ENCODE assay signal across 10 mouse cellular contexts in the genomic region with DNA sequence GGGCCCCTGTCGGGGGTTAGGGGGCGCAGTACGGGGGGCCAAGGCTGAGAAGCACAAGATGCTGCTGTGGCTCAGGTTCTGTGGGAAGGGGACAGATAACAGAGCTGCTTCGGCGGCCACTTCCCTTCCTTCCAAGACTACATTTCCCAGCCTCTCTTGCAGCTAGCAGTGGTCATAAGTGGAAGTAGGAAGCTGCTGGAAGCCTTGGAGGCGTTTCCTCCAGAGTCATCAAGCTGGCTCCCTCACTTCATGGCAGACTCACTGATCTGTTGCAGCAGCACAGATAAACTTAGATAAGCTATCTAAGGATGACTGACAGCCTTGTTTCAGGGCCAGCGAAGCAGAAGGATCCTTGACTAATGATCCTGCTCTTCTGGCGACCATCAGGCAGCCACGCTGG.
A peak's percentile ranks its signal among the peaks of the same experiment; 100 is the strongest.
DNase-seq lines count a peak whose midpoint lies in the region; TF ChIP-seq lines count a peak whose summit lies in the region.
"Had no signal": no experiment of that assay in that cellular context is flagged by ENCODE, and none has a peak within 500 bp of the region (broad histone marks: within the 10 kb centered on the region; RNA-seq: fewer than 3 reads in every experiment).

No protein-coding gene starts in this region.

- intact Hi-C loops in heart, adult 2 months (cut with DNase I): loop anchor here (2.0 to 5.0 kb wide), 2 partner anchors 19 to 76 kb away; partner anchors contain the start of gene Sipa1l3

- peak; percentile 59 for DNase-seq in gastrocnemius, adult 18-20 months (ENCODE audit: low spot score)
- DNase-seq in gastrocnemius, postnatal 4 days (ENCODE audit: low spot score in 2 of 2): no peak
- DNase-seq in MEL-GATA-1-ER (ENCODE audit: extremely low read depth, low read depth): peak; percentile 24
- DNase-seq in heart, adult 2 months: peak in 1 of 2 experiments; percentile 51
- DNase-seq in lung, postnatal 36 days: peak; percentile 73
- no peak for DNase-seq in thymus, postnatal 10 days (ENCODE audit: low spot score in 2 of 2)
- no peak for DNase-seq in cerebellum, adult 11 months
- DNase-seq in neural tube, embryonic 10.5 days (ENCODE audit: extremely low spot score, low spot score): no peak
- DNase-seq: cerebellum, adult 9-11 months had no signal

- H3K9ac ChIP-seq in heart, adult 2 months (ENCODE audit: low read depth, low read length): no peak overlapping the region
- H3K9ac ChIP-seq: lung, embryonic 15.5 days had no signal

- peak overlapping the region; percentile 48 for H3K27ac ChIP-seq in heart, adult 2 months
- H3K27ac ChIP-seq: lung, embryonic 15.5 days had no signal

- no peak for TF ChIP-seq POLR2A in heart, adult 2 months (IDR thresholded peaks at IDR 0.05; ENCODE audit: insufficient read depth, low read depth, low read length)

- no peak for TF ChIP-seq CTCF in heart, adult 2 months (IDR thresholded peaks at IDR 0.05)

- no peak overlapping the region for H3K4me3 ChIP-seq in heart, adult 2 months
- H3K4me3 ChIP-seq: lung, embryonic 15.5 days had no signal

- H3K4me1 ChIP-seq in heart, adult 2 months (ENCODE audit: control insufficient read depth, insufficient read depth, low read length): peaks cover 4% of the 10 kb centered on the region; the same call in 1 of the 2 replicates

- no peaks in the 10 kb centered on the region for H3K79me2 ChIP-seq in heart, adult 2 months (replicated peaks; ENCODE audit: control insufficient read depth, insufficient read depth, low read length)

- 44% methylated on average over 9 of the region's 9 CpGs for WGBS in heart, adult 2 months

- no peak for TF ChIP-seq EP300 in heart, adult 2 months (IDR thresholded peaks at IDR 0.05; ENCODE audit: insufficient read depth, low read depth, low read length)

- H3K36me3 ChIP-seq in heart, adult 2 months (ENCODE audit: control insufficient read depth, insufficient read depth, low read length): no peaks in the 10 kb centered on the region
- H3K36me3 ChIP-seq: lung, embryonic 15.5 days had no signal

- no peaks in the 10 kb centered on the region for H3K27me3 ChIP-seq in heart, adult 2 months (ENCODE audit: control insufficient read depth, insufficient read depth, low read length)
- H3K27me3 ChIP-seq: lung, embryonic 15.5 days had no signal

Comparison
In these comparisons a context has a peak if more than half of its experiments do, and no peak if none do; other contexts are left out.
1. DNase-seq: peak in gastrocnemius, adult 18-20 months (single experiment), MEL-GATA-1-ER (single experiment) and lung, postnatal 36 days (single experiment); none in gastrocnemius, postnatal 4 days (0 of 2), thymus, postnatal 10 days (0 of 2), cerebellum, adult 11 months (single experiment) and neural tube, embryonic 10.5 days (single experiment).